Mouse (Mus musculus) CH12F3 (cell line): Measurements from ENCODE around the gene Atxn7l1.

ENCODE experiments used
- in situ Hi-C: fragments of 300-500 bp; cut with MboI; formaldehyde crosslinking; loops from 2 replicates; pipeline ENCODE4 v1.14.3; 2020; ENCODE audit warnings: low sequenced_read_pairs

Atxn7l1 gene

GRCm38 (mm10) chr12:33358345-33358744, 210.9 kb downstream of the Atxn7l1 start:
- in situ Hi-C loops, result no loop called here

- in situ Hi-C loops, result no loop called here
Measured at GRCm38 (mm10) chr12:33359209-33359608, 211.7 kb downstream of the Atxn7l1 start.

- in situ Hi-C loops, result no loop called here
Measured at GRCm38 (mm10) chr12:33359878-33360482, 212.5 kb downstream of the Atxn7l1 start.

DNA sequence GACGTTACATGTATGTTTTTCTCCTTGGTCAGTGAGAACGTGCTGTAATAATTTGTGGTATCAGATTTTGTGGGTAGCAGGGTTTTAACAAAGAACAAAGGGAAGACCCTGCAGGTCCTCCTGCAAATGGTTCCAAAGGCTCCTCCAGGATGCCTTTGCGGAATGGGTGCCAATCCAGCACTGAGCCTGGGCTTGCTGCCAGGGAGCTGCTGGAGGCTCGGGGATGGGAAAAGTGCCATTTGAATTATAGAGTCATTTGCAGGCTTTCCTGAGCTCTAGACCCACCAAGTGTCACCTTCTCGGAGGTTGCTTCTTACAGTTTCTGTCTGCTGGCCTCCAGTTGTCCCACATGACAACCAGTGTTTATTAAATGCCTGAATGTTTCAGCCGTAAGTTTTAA, 213.2 kb downstream of the Atxn7l1 start:
- in situ Hi-C loops, result no loop called here

GRCm38 (mm10) chr12:33364511-33364910, 217.0 kb downstream of the Atxn7l1 start:
- in situ Hi-C loops, result no loop called here

- in situ Hi-C loops, result no loop called here
Measured at GRCm38 (mm10) chr12:33365133-33365532, 217.6 kb downstream of the Atxn7l1 start.

DNA sequence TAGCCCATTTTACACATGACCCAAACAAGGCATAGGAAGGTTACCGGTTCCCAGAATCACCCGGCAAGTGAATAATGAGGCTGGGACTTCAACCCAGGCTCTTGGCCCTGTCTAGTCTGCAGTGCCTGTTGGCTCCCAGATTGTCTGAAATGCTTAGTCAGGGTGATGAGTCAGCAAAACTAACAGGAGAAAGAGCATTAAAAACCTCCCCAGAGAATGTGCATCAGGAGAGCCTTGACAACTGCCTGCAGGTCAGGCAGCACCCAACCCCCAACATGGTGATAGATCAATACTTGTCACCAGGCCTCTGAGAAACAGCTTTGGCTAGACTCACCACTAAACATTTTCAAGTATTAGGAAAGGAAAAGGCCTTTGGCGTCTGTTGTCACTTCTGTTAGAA, 222.1 kb downstream of the Atxn7l1 start:
- in situ Hi-C loops, result no loop called here

DNA sequence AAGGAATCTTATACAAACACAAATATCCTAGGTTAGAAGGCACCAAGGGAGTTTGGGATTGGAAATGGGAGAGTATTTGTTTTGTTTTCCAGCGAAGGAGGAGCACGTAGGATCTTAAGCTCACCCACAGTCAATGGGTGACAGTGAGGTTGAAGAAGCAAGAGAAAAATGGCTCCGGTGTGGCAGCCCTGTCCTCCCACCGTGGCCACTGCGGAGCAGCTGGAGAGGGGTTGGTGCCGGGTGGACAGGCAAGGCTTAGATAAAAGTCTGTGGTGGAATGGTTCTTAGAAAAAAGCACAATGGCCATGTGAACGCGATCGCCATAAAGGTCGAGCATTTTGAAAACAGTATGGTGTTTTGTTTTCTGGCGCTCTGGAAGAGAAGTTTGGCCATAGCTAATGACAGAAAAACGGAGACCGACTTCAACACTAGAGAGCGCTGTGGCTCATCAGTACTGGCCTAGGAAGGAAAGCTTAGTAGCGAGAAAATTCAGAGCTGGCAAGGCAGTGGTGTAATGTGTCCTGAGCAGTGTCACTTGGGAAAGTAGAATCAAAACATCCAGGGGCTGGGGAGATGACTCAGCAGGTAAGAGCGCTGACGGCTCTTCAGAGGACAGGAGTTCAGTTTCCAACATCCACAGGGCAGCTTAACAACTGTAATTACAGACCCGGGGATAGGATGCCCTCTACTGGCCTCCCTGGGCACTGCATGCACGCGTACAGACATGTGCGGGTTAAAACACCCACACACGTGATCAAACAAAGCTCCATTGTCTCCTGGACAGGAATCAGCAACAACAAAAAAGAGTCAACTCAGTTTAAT, 232.3 kb downstream of the Atxn7l1 start:
- in situ Hi-C loops, result loop anchor here (5.0 kb wide), 1 partner anchor 42 kb away; no protein-coding TSS in a partner anchor

DNA sequence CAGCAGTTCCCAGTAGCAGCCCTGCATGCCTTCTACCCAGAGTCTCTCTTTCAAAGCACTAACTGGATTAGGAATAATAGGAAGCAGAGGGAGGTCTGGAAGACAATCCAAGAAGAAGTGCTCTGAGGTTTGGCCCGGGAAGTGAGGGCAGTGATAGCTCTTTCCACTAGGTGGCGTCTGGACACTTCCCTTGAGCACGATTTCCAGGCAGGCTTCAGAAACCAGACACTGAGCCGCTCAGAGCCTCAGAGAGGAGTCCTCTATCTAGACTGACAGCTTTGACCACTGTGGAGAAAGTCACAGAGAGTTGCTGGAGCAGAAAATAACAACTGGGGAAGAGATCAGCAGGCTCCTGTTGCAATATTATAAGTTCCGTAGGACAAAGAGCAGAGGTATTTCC, 241.3 kb downstream of the Atxn7l1 start:
- in situ Hi-C loops, result no loop called here

DNA sequence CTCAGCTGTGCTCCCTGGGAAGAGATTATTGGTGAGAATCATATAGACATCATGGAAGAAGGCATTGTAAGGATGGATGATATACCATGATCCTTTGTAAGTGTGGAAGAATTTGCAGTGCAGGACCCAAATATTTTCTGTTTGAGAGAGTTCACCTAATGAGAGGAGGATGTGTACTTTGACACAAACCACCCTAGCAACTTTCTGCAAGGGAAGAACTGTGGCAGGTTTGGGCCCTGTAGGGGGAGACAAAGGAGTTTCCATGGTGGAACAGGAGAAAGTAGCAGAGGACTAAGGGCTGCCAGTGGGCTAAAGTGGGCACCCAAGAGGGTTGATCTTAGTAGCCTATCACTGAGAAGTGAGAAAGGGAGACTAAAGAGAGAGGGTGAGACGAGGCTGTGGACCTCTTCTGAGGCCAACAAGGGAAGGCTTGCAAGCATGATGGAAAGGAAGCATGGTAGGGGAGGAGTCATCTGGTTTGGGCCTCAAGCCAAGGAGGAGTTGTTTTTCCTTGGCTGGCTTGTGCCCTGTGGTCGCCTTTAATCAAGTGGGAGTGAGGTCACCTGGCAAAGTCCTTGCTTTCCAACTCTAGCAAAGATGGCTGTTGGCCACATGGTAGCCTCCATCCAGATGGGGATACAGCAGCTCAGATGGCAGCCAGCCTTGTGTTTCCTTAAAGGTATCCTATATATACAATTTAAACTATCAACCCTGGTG, 243.5 kb downstream of the Atxn7l1 start:
- in situ Hi-C loops, result no loop called here

DNA sequence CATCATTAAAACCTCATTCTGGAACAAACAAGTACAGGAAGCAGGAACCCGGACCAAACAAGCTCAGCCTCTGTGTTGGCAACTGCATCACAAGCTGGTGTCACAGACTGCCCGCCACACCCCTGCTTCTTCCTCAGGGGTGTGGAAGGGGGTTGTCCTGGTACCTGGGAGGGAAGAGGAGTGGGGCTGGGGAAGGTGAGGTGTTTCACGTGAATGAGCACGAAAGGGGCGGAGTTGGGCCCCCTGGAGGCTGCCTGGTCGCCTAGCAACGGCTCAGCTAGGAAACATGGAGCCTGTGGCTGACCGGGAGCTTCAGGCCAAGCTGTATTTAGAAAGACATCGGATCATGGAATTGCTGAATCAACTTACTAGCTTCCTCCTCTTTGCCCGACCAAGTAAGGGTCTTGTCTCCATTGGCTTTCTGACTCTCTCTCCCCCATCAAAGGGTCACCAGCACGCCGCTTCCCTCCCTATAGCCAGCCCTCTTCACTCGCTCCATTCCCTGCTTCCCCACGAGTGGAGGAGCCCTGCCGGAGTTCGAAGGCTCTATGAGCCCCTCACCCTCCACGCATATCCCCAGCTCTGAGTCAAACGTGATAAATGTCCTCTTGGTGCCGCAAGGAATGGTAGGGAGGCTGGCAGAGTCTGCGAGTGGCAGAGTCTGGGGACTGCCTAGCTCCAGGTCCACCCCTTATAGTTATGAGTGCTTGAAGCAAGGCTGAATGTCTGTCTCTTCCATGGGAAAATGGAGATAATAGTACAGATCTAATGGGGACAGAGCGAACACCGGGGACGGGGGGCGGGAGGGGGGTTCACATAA, 247.5 kb downstream of the Atxn7l1 start, which contains the start of gene Efcab10:
Efcab10 (plus strand) TSS at position 51 of the 820 bp plus-strand sequence.
- in situ Hi-C loops, result no loop called here

- in situ Hi-C loops, result no loop called here
Measured at GRCm38 (mm10) chr12:33403265-33403693, 255.8 kb downstream of the Atxn7l1 start.

- in situ Hi-C loops, result no loop called here
Measured at GRCm38 (mm10) chr12:33404996-33405395, 257.5 kb downstream of the Atxn7l1 start.

GRCm38 (mm10) chr12:33405398-33406026, 258.0 kb downstream of the Atxn7l1 start:
- in situ Hi-C loops, result no loop called here

- in situ Hi-C loops, result no loop called here
Measured at GRCm38 (mm10) chr12:33411580-33412151, 264.2 kb downstream of the Atxn7l1 start.
